Mouse (Mus musculus) small intestine, adult 2 months (tissue): ENCODE measurements around the gene Ccdc167.

Experiments used
- CTCF ChIP-seq: fragments of 200-500 bp; IDR thresholded peaks from 2 replicates; pipeline ENCODE4 v1.5.1; 2012; ENCODE audit warnings: low read depth, mild to moderate bottlenecking, control low read depth, inconsistent platforms, low read length, moderate library complexity, mixed read lengths; ENCODE audit not compliant: insufficient replicate concordance, insufficient read length; ENCODE audit errors: extremely low read depth
- POLR2A ChIP-seq: fragments of 200-500 bp; IDR thresholded peaks from 2 replicates; pipeline ENCODE4 v1.6.1; 2012; ENCODE audit warnings: low read depth, mild to moderate bottlenecking, control low read depth, inconsistent platforms, low read length, moderate library complexity

GRCm38 (mm10) chr17:29669030-29669429, 47.8 kb downstream of the Ccdc167 start:
- TF ChIP-seq CTCF (no peak), POLR2A (no peak)
